Mouse (Mus musculus) forebrain, embryonic 16.5 days (tissue): Measurements from ENCODE around the gene Mier2. TPM values are rescaled to one million over a fixed set of nuclear protein-coding genes. Genes with fewer than 3 reads are reported as not detected.

Experiments
- ATAC-seq: fragments of 200-750 bp; cut with Nextera tagmentation; 2 replicates; pipeline ENCODE4 v1.8.0; 2017; ENCODE audit warnings: mild to moderate bottlenecking, moderate library complexity
- H3K27ac ChIP-seq: fragments of 300-500 bp; sonication (generic); 2 replicates; pipeline ENCODE4 v1.5.1; 2014; ENCODE audit warnings: low read length, control low read depth
- H3K27me3 ChIP-seq: fragments of 300-500 bp; sonication (generic); replicated peaks from 2 replicates; pipeline ENCODE4 v1.6.1; 2014; ENCODE audit warnings: low read length; ENCODE audit not compliant: control insufficient read depth, insufficient read depth
- H3K36me3 ChIP-seq: fragments of 300-500 bp; sonication (generic); 2 replicates; pipeline ENCODE4 v1.6.1; 2014; ENCODE audit not compliant: control insufficient read depth, insufficient read depth
- H3K4me1 ChIP-seq: fragments of 300-500 bp; sonication (generic); replicated peaks from 2 replicates; pipeline ENCODE4 v1.6.1; 2014; ENCODE audit warnings: low read length; ENCODE audit not compliant: control insufficient read depth, insufficient read depth
- H3K4me2 ChIP-seq: fragments of 300-500 bp; sonication (generic); 2 replicates; pipeline ENCODE4 v1.6.1; 2014; ENCODE audit warnings: mild to moderate bottlenecking, low read length, control low read depth
- H3K4me3 ChIP-seq: fragments of 300-500 bp; sonication (generic); replicated peaks from 2 replicates; pipeline ENCODE4 v1.5.1; 2014; ENCODE audit warnings: mild to moderate bottlenecking, low read length, control low read depth
- H3K9ac ChIP-seq: fragments of 300-500 bp; sonication (generic); replicated peaks from 2 replicates; pipeline ENCODE4 v1.6.1; 2014; ENCODE audit warnings: low read depth, low read length, control low read depth
- H3K9me3 ChIP-seq: fragments of 300-500 bp; sonication (generic); 2 replicates; pipeline ENCODE4 v1.6.1; 2016; ENCODE audit warnings: low read length; ENCODE audit not compliant: control insufficient read depth
- WGBS: fragments of 180-500 bp; shearing (Covaris S2); extraction: QIAGEN DNeasy Blood & Tissue Kit; methylation state at CpG from one replicate; pipeline ENCODE4 v1.1.7; 2014; 5-methylcytosine and 5-hydroxymethylcytosine counted together
- polyA plus RNA-seq: library from polyadenylated mRNA; unstranded; fragments of >200 nt; fragmentation: Nextera tagmentation; extraction: Ambion mirVana; gene quantifications from 2 replicates; pipeline ENCODE4 v1.2.1, GENCODE M21; 2015

Gene Mier2
- polyA plus RNA-seq, 1 experiment from 2014 or later, result 68.5 TPM

GRCm38 (mm10) chr10:79539701-79540495, 15.1 kb downstream of the Mier2 start:
- peaks cover 21% of the 10 kb centered on the region for H3K36me3 ChIP-seq
- no peaks in the 10 kb centered on the region for H3K4me1 ChIP-seq
- H3K27me3 ChIP-seq, result no peaks in the 10 kb centered on the region
- no peak overlapping the region for H3K4me2 ChIP-seq
- 94% methylated on average over 16 of the region's 16 CpGs for WGBS
- H3K4me3 ChIP-seq, result no peak overlapping the region
- no peaks in the 10 kb centered on the region for H3K9me3 ChIP-seq
- H3K27ac ChIP-seq, result no peak overlapping the region
- no peak overlapping the region for H3K9ac ChIP-seq
- no peak for ATAC-seq

GRCm38 (mm10) chr10:79538873-79539272, 16.1 kb downstream of the Mier2 start:
- no peak for ATAC-seq
- H3K27ac ChIP-seq, result no peak overlapping the region
- 80% methylated on average over 4 of the region's 4 CpGs for WGBS

GRCm38 (mm10) chr10:79538323-79538722, 16.7 kb downstream of the Mier2 start:
- Histone ChIP-seq H3K4me1 (peaks cover 4% of the 10 kb centered on the region), H3K4me3 (no peak overlapping the region), H3K27me3 (no peaks in the 10 kb centered on the region), H3K27ac (no peak overlapping the region), H3K4me2 (no peak overlapping the region), H3K9ac (no peak overlapping the region), H3K36me3 (peaks cover 13% of the 10 kb centered on the region), H3K9me3 (no peaks in the 10 kb centered on the region)
- 91% methylated on average over 3 of the region's 3 CpGs for WGBS
- ATAC-seq, result no peak

More at GRCm38 (mm10) chr10:79538873-79539272, 16.1 kb downstream of the Mier2 start:
- Histone ChIP-seq H3K4me3 (no peak overlapping the region), H3K27me3 (no peaks in the 10 kb centered on the region), H3K9me3 (no peaks in the 10 kb centered on the region), H3K4me2 (no peak overlapping the region), H3K9ac (no peak overlapping the region), H3K36me3 (peaks cover 16% of the 10 kb centered on the region), H3K4me1 (peaks cover under 1% of the 10 kb centered on the region; the same call in 1 of the 2 replicates)

GRCm38 (mm10) chr10:79537781-79538180, 17.2 kb downstream of the Mier2 start:
- Histone ChIP-seq H3K36me3 (peaks cover 9% of the 10 kb centered on the region), H3K4me3 (no peak overlapping the region), H3K9me3 (no peaks in the 10 kb centered on the region), H3K9ac (no peak overlapping the region), H3K27me3 (no peaks in the 10 kb centered on the region), H3K4me1 (peaks cover 8% of the 10 kb centered on the region), H3K4me2 (no peak overlapping the region), H3K27ac (no peak overlapping the region)
- whole genome bisulfite sequencing, result 92% methylated on average over 2 of the region's 2 CpGs
- ATAC-seq, result no peak

- H3K27ac ChIP-seq, result no peak overlapping the region
- no peaks in the 10 kb centered on the region for H3K9me3 ChIP-seq
- H3K4me2 ChIP-seq, result no peak overlapping the region
- WGBS, result 88% methylated on average over 7 of the region's 7 CpGs
- peaks cover 8% of the 10 kb centered on the region for H3K4me1 ChIP-seq
- ATAC-seq, result no peak
- H3K36me3 ChIP-seq, result peaks cover 7% of the 10 kb centered on the region
- no peak overlapping the region for H3K9ac ChIP-seq
- H3K27me3 ChIP-seq, result no peaks in the 10 kb centered on the region
- H3K4me3 ChIP-seq, result no peak overlapping the region
These were observed 17.7 kb downstream of the Mier2 start for GRCm38 (mm10) chr10:79537271-79537670.

GRCm38 (mm10) chr10:79536461-79537080, 18.4 kb downstream of the Mier2 start:
- Histone ChIP-seq H3K9me3 (no peaks in the 10 kb centered on the region), H3K4me3 (no peak overlapping the region), H3K9ac (no peak overlapping the region), H3K36me3 (peaks cover 7% of the 10 kb centered on the region), H3K4me1 (peaks cover 8% of the 10 kb centered on the region), H3K27ac (no peak overlapping the region), H3K4me2 (no peak overlapping the region), H3K27me3 (no peaks in the 10 kb centered on the region)
- no peak for ATAC-seq
- 73% methylated on average over 12 of the region's 12 CpGs for WGBS

GRCm38 (mm10) chr10:79535431-79535830, 19.6 kb downstream of the Mier2 start:
- WGBS, result 50% methylated on average over 1 of the region's 1 CpGs
- peaks cover 8% of the 10 kb centered on the region for H3K4me1 ChIP-seq

GRCm38 (mm10) chr10:79534426-79534825, 20.6 kb downstream of the Mier2 start:
- 87% methylated on average over 2 of the region's 2 CpGs for WGBS
- no peak for ATAC-seq
- Histone ChIP-seq H3K4me2 (no peak overlapping the region), H3K36me3 (peaks cover 3% of the 10 kb centered on the region; the same call in 1 of the 2 replicates), H3K9ac (no peak overlapping the region), H3K4me3 (no peak overlapping the region), H3K4me1 (peaks cover 8% of the 10 kb centered on the region), H3K27ac (no peak overlapping the region), H3K9me3 (no peaks in the 10 kb centered on the region), H3K27me3 (no peaks in the 10 kb centered on the region)

More at GRCm38 (mm10) chr10:79535431-79535830, 19.6 kb downstream of the Mier2 start:
- Histone ChIP-seq H3K9me3 (no peaks in the 10 kb centered on the region), H3K27me3 (no peaks in the 10 kb centered on the region), H3K9ac (no peak overlapping the region), H3K4me2 (no peak overlapping the region), H3K4me3 (no peak overlapping the region), H3K27ac (no peak overlapping the region), H3K36me3 (peaks cover 7% of the 10 kb centered on the region; the same call in 1 of the 2 replicates)
- ATAC-seq, result no peak

- peaks cover 8% of the 10 kb centered on the region for H3K4me1 ChIP-seq
- peak within 1 kb of the TSS; percentile 58 for H3K9ac ChIP-seq
- no peaks in the 10 kb centered on the region for H3K27me3 ChIP-seq
- peak within 1 kb of the TSS; percentile 59 for H3K4me3 ChIP-seq
- WGBS, result under 1% methylated on average over 51 of the region's 52 CpGs
- H3K36me3 ChIP-seq, result 0 out of 2 replicates have a peak, but pooled peaks cover 2% of the 10 kb centered on the region
- H3K9me3 ChIP-seq, result no peaks in the 10 kb centered on the region
- peak; percentile 56 for ATAC-seq
- H3K4me2 ChIP-seq, result peak within 1 kb of the TSS; percentile 92
- no peak within 1 kb of the TSS for H3K27ac ChIP-seq
These were observed 21.7 kb downstream of the Mier2 start, which contains the start of gene Plpp2 for GRCm38 (mm10) chr10:79533126-79533911. Gene Plpp2 (minus strand): TSS chr10:79533796.
